Mouse (Mus musculus) kidney, embryonic 16.5 days (tissue): ENCODE measurements around the gene Frs3. TPM values are rescaled to one million over a fixed set of nuclear protein-coding genes. Genes with fewer than 3 reads are reported as not detected.

Experiments
- ATAC-seq: fragments of 200-750 bp; cut with Nextera tagmentation; 2 replicates; pipeline ENCODE4 v1.8.0; 2017; ENCODE audit warnings: moderate TSS enrichment; ENCODE audit not compliant: low FRiP score, low TSS enrichment
- H3K27ac ChIP-seq: fragments of 300-500 bp; sonication (generic); 2 replicates; pipeline ENCODE4 v1.5.1; 2014; ENCODE audit warnings: low read length
- H3K27me3 ChIP-seq: fragments of 300-500 bp; sonication (generic); 2 replicates; pipeline ENCODE4 v1.6.1; 2014; ENCODE audit warnings: low read length, control low read depth, mixed read lengths; ENCODE audit not compliant: insufficient read depth
- H3K36me3 ChIP-seq: fragments of 300-500 bp; sonication (generic); 2 replicates; pipeline ENCODE4 v1.6.1; 2014; ENCODE audit warnings: low read length, control low read depth, mixed read lengths; ENCODE audit not compliant: insufficient read depth
- H3K4me1 ChIP-seq: fragments of 300-500 bp; sonication (generic); 2 replicates; pipeline ENCODE4 v1.6.1; 2014; ENCODE audit warnings: low read length, control low read depth, mixed read lengths; ENCODE audit not compliant: insufficient read depth
- H3K4me2 ChIP-seq: fragments of 300-500 bp; sonication (generic); replicated peaks from 2 replicates; pipeline ENCODE4 v1.6.1; 2014; ENCODE audit warnings: low read depth, low read length
- H3K4me3 ChIP-seq: fragments of 300-500 bp; sonication (generic); 2 replicates; pipeline ENCODE4 v1.5.1; 2014; ENCODE audit warnings: mild to moderate bottlenecking, low read length
- H3K9ac ChIP-seq: fragments of 300-500 bp; sonication (generic); replicated peaks from 2 replicates; pipeline ENCODE4 v1.6.1; 2014; ENCODE audit warnings: low read length
- H3K9me3 ChIP-seq: fragments of 300-500 bp; sonication (generic); 2 replicates; pipeline ENCODE4 v1.6.1; 2016; ENCODE audit warnings: low read length, control low read depth
- WGBS: fragments of 180-500 bp; shearing (Covaris S2); extraction: QIAGEN DNeasy Blood & Tissue Kit; methylation state at CpG from one replicate; pipeline ENCODE4 v1.1.7; 2014; 5-methylcytosine and 5-hydroxymethylcytosine counted together
- polyA plus RNA-seq: library from polyadenylated mRNA; unstranded; fragments of >200 nt; fragmentation: Nextera tagmentation; extraction: Ambion mirVana; gene quantifications from 2 replicates; pipeline ENCODE4 v1.2.1, GENCODE M21; 2015

The Frs3 gene
- polyA plus RNA-seq, 1 experiment from 2014 or later = 6.6 TPM

DNA sequence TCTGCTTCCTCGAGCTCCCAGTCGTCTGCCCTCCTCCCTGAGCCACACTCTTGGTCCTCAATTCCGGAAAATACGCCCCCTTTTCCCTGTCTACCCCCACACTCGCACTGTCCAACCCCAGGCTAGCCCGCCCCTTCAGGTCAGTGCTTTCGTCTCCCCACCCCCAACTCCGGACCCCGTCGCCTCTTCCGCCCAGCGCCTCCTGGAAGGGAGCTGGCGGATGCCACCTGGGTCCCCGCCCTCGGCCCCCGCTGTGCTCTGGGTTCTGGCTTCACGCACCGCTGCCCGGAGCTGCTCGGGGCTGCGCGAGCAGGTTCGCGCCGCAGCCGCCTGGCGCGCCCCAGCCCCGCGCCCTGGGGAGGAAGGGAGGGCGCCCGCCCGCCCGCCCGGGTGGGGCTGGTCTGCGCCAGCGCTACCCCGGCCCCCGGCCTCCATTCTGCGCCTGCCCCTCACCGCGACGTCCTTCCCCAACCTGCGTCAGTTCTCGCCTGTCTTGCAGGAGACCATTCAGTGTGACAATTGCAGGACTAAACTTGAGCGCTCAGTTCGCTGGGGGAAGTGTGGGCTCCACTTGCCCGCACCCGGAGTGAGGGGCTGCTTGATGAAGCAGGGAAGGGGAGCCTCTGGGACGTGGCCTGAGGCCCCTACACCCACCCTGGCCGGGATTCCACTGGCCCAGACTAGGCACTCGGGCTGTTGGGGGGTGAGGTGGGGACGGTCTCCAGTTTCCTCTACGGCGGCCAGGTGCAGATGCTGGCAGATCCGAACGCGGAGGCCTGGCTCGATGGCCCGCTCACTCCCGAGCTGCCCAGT, 49.4 kb downstream of the Frs3 start:
- H3K9me3 ChIP-seq = no peaks in the 10 kb centered on the region
- under 1% methylated on average over 57 of the region's 61 CpGs for WGBS
- H3K27me3 ChIP-seq = no peaks in the 10 kb centered on the region
- peak overlapping the region; percentile 90 for H3K27ac ChIP-seq
- peaks cover 17% of the 10 kb centered on the region for H3K4me1 ChIP-seq
- H3K4me2 ChIP-seq = peak overlapping the region; percentile 77
- ATAC-seq = peak; percentile 86
- H3K4me3 ChIP-seq = peak overlapping the region; percentile 62
- no peaks in the 10 kb centered on the region for H3K36me3 ChIP-seq
- H3K9ac ChIP-seq = peak overlapping the region; percentile 71

DNA sequence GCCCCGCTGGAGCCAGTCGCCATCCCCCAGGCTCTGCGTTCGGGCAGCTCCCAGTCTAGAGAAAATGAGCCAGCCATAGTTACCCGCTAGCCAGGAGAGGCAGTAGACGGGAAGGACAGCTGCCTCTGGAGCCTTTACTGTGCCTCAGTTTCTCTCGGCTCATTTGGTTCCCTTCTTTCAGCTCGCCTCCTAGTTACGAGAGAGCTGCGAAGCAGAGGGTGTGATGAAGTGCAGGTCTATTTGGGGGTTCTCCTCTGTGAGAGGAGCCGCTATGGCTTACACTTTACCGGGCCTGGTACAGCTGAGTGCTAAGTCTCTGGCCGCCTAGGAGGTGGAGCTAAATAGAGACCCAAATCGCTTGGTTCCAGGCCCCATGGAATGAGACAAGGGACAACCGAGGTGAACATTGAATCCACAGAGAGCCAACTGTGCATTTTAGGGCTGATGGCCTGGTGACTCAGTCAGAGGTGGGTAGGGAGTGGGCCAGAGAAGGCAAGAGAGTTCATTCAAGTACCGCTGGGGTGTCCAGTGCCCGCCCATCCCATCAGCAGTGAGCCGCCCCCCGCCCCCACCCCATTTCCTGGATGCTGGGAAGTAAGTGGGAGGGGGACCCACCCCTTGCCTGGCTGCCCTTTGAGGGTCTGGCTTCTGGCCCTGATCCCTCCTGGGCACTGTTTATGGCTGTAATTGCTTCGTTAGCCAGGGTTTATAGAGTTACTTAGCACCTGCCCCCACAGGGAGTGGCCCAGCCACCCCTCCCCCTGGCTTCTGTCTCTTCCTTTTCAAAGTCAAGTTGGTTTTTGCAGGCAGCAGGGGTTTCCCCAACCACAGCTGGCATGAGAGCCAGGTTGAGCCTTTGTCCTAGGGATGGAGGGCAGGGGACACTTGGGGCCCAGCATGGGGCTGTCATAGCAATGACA, 50.3 kb downstream of the Frs3 start:
- Histone ChIP-seq H3K36me3 (no peaks in the 10 kb centered on the region), H3K4me3 (peak overlapping the region; percentile 62), H3K27me3 (no peaks in the 10 kb centered on the region), H3K4me2 (peak overlapping the region; percentile 77), H3K27ac (peak overlapping the region; percentile 90), H3K9me3 (no peaks in the 10 kb centered on the region), H3K9ac (peak overlapping the region; percentile 71), H3K4me1 (peaks cover 17% of the 10 kb centered on the region)
- ATAC-seq = no peak
- 6% methylated on average over 20 of the region's 20 CpGs for WGBS

DNA sequence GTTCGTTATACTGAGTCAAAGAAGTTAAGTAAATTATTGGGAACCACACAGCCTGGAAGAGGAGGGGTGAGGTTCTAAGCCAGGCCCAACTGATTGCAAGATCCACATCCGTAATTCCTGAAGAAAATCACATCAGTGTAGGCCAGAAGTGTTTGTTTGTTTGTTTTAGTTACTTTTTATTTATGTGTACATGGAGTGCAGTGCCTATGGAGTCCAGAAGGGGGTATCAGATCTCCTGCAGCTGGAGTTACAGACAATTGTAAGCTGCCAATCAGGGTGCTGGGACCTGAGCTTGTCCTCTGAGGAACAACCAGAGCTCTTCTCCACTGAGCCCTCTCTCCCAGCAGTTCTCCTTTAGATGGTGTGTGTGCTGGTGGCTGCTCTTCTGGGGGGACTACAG, 51.4 kb downstream of the Frs3 start:
- no peak for ATAC-seq
- WGBS = 64% methylated on average over 2 of the region's 2 CpGs
- no peak overlapping the region for H3K27ac ChIP-seq

DNA sequence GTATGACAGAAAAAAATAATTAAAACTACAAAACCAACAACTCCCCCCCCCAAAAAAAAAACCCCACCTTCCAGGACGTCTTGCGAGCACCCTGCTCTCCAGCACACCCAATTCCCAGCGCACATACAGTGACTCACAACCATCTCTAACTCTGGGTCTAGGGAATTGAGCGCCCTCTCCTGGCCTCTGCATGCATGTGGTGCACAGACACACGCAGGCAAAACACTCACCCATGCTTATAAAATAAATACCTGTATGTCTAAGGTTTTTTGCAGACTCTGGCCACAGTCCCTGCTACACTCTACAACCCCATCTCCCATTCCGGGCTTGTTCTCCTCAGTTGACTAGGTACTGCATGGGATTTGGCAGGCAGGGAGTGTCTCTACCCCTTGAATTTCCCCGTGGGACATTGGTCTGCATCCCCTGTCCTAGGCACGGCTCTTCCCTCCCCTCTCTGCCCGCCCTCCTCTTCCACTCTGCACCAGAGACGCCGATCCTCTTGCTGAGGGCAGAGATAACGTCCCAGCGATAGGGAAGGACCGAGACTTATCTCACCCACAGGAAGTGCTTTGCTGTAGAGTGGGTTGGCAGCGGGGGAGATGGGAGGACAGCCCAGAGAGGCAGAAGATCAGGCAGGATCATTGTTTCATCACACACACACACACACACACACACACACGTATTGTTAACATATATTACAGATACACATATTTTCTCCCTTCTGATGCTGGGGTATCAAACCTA, 54.3 kb downstream of the Frs3 start:
- H3K9ac ChIP-seq = no peak overlapping the region
- no peak overlapping the region for H3K27ac ChIP-seq
- 40% methylated on average over 16 of the region's 16 CpGs for WGBS
- no peak overlapping the region for H3K4me3 ChIP-seq
- H3K36me3 ChIP-seq = no peaks in the 10 kb centered on the region
- H3K4me1 ChIP-seq = peaks cover 16% of the 10 kb centered on the region
- no peak for ATAC-seq
- H3K4me2 ChIP-seq = no peak overlapping the region
- H3K27me3 ChIP-seq = no peaks in the 10 kb centered on the region
- peaks cover 6% of the 10 kb centered on the region; the same call in 1 of the 2 replicates for H3K9me3 ChIP-seq

More for the DNA sequence above, 51.4 kb downstream of the Frs3 start:
- Histone ChIP-seq H3K36me3 (no peaks in the 10 kb centered on the region), H3K9ac (no peak overlapping the region), H3K4me3 (no peak overlapping the region), H3K27me3 (no peaks in the 10 kb centered on the region), H3K4me1 (peaks cover 17% of the 10 kb centered on the region), H3K9me3 (peaks cover 6% of the 10 kb centered on the region; the same call in 1 of the 2 replicates), H3K4me2 (no peak overlapping the region)

DNA sequence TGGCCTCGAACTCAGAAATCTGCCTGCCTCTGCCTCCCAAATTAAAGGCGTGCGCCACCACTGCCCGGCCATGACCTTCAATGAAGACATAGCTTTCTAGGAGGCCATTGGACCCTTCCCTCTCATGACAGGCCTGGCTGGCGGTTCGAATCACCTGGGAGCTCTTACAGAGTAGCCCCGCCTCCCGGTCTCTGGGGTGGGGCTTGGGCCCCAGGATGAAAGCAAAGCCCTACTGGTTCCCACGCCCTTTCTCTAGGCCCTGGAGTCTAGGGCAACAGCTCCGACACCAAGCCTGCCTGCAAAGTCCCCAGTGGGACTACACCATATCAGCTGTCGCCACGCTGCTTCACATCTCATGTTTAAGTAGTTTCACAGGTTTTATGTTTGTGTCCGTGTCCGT, 55.3 kb downstream of the Frs3 start:
- no peak overlapping the region for H3K4me3 ChIP-seq
- no peak for ATAC-seq
- H3K27me3 ChIP-seq = no peaks in the 10 kb centered on the region
- H3K36me3 ChIP-seq = no peaks in the 10 kb centered on the region
- no peak overlapping the region for H3K9ac ChIP-seq
- no peak overlapping the region for H3K27ac ChIP-seq
- 93% methylated on average over 14 of the region's 14 CpGs for WGBS
- no peak overlapping the region for H3K4me2 ChIP-seq
- peaks cover 15% of the 10 kb centered on the region for H3K4me1 ChIP-seq
- H3K9me3 ChIP-seq = peaks cover 6% of the 10 kb centered on the region; the same call in 1 of the 2 replicates

DNA sequence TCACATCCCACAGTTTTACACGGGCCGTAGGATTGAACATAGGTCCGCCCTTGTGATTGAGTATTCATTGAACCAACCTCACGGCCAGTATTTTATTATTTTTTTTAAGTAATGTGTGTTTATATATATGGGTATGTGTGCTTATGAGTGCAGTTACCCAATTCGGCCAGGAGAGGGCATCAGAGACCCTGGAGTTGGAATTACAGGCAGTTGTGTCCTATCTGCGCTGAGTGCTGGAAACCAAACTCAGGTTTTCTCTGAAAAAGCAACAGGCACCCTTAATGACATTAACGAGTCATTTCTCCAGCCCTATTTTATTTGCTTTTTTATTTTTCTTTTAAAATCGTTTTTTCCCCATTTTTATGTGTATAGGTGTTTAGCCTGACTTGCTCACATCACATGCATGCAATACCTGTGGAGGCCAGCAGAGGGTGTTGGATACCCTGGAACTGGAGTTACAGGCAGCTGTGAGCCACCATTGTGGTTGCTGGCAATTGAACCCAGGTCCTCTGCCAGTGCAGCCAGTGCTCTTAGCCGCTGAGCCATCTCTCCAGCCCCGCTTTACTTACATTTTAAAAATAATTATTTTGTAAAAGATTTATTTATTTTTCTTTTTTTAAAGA, 56.0 kb downstream of the Frs3 start:
- no peaks in the 10 kb centered on the region for H3K36me3 ChIP-seq
- H3K9me3 ChIP-seq = peaks cover 6% of the 10 kb centered on the region; the same call in 1 of the 2 replicates
- no peak overlapping the region for H3K27ac ChIP-seq
- no peaks in the 10 kb centered on the region for H3K27me3 ChIP-seq
- no peak overlapping the region for H3K4me2 ChIP-seq
- 86% methylated on average over 10 of the region's 10 CpGs for WGBS
- peaks cover 9% of the 10 kb centered on the region for H3K4me1 ChIP-seq
- ATAC-seq = no peak
- H3K9ac ChIP-seq = no peak overlapping the region
- no peak overlapping the region for H3K4me3 ChIP-seq

DNA sequence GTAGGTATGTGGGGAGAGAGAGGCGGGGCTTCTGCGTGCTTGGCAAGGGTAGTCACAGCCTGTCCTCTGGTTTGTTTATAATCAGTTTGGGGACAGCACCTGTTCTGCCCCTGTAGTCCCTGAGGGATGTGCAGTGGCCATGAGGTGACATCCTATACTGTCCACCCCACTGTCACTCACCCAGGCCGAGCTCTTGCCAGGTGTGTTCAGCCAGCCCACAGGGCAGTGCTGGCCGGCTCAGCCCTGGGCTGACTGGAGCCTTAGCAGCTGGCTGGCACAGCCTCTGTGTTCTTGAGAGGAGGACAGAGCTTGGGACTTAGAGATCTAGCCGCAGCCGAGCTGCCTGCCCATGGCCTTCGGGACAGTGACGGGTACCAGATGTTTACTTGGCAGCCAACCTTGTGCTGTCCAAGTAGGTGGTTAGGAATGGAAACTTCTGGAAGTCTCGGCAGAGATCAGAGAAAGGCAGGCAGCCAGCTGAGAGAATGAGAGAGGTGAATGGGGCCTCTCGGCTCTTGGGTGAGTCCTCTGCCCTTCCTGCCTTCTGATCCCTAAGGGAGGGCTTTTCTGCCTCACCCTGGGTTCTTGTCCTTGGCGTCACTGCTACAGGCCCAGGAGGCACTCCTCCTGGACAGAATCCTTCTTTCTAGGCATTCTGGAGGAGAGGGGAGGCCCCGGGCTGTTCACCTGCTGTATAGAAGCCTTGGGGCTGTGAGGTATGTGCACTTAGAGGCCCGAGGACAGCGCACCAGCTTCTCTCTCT, 60.1 kb downstream of the Frs3 start:
- Histone ChIP-seq H3K4me2 (no peak overlapping the region), H3K4me3 (no peak overlapping the region), H3K36me3 (0 out of 2 replicates have a peak, but pooled peaks cover 3% of the 10 kb centered on the region), H3K27ac (no peak overlapping the region), H3K9me3 (peaks cover 8% of the 10 kb centered on the region; the same call in 1 of the 2 replicates), H3K9ac (0 out of 2 replicates have a peak overlapping the region, but pooled peaks have one; percentile 31), H3K4me1 (peaks cover 9% of the 10 kb centered on the region; the same call in 1 of the 2 replicates), H3K27me3 (no peaks in the 10 kb centered on the region)
- ATAC-seq = peak; percentile 72
- WGBS = 58% methylated on average over 14 of the region's 14 CpGs

DNA sequence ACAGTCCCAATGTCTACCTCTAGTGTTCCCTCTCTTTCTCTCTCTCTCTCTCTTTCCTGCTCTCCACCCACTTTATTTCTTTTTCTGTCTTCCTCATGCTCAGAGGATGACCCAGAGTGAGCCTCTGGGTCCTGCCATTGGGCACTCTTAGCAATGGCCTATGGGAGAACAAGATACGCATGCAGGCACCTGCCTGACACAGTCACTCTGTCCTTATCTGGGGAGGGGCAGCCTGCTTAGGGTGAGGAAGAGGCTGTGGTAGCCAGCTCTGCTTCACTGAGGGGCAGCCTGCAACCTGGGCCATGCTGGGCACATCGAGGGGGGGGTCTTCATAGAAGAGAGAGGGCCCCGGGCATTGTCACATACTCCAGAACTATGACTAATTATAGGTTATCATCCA, 60.8 kb downstream of the Frs3 start:
- H3K4me2 ChIP-seq = no peak overlapping the region
- H3K9ac ChIP-seq = no peak overlapping the region
- H3K27me3 ChIP-seq = no peaks in the 10 kb centered on the region
- peaks cover 7% of the 10 kb centered on the region; the same call in 1 of the 2 replicates for H3K9me3 ChIP-seq
- H3K27ac ChIP-seq = no peak overlapping the region
- 0 out of 2 replicates have a peak, but pooled peaks cover 3% of the 10 kb centered on the region for H3K36me3 ChIP-seq
- no peak for ATAC-seq
- 80% methylated on average over 3 of the region's 3 CpGs for WGBS
- peaks cover 9% of the 10 kb centered on the region; the same call in 1 of the 2 replicates for H3K4me1 ChIP-seq
- no peak overlapping the region for H3K4me3 ChIP-seq
